Mouse (Mus musculus) MN1 (cell line): Measurements from ENCODE around the gene Adora3.
"Not testable (repeated sequence)": the region's sequence is repeated elsewhere in the genome, so short reads cannot be mapped to it uniquely, and the experiment has no call there.

Source experiments
- DNase-seq: peaks from one replicate; pipeline ENCODE4 v3.0.0-alpha.2; 2016; ENCODE audit warnings: low spot score

Adora3 gene

DNA sequence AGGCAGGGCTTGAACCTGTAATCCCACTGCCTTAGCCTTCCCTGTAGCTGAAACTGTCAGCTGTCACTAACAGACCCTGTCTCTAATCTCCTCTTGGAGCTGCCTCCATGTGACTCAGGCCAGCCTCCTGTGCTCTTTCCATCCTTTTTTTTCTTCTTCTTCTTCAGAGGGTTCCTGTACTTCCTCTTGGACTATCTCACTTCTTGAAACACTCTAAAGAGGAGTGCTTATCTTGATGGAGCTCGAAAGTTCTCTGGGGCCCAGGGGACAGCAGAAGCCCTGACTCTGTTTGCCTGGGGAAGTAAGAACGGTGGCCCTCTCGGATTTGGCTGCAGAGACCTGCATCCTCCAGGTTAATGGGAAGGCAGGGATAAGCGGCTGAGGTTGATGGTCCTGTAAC is 33.6 kb downstream of the Adora3 start:
- DNase-seq = no peak

GRCm38 (mm10) chr3:105904721-105905120 is 34.1 kb downstream of the Adora3 start:
- DNase-seq = no peak

DNA sequence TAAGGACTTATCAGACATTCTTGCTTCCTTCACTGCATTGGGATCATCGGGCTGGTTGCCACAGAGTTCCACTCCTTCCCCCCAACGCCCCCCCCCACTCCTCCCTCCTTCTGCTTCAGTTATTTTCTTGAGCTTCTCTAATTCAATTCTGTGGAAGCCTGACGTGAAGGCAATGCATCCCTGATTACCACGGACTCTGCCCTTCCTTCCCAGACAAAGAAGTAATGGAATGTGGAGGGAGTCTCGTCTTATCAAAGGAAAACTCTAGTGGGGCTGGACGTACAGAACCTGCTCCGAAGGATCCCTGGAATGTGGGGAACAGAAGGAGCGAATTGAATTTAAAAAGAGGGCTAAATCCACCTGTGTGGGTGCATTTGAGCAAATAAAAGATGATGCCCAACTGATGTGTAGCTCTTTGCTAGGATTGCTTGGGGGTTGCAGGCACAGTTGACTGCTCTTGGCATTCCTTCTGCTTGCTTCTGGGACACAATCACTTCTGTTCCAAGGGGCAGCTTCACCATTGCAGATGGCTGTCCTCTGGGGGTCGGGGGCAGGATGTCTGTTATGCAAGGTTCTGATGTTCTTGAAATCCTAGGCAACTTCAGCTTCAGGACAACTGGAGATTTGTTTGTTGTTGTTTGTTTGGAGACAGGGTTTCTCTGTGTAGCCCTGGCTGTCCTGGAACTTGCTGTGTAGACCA is 37.4 kb downstream of the Adora3 start:
- no peak for DNase-seq

GRCm38 (mm10) chr3:105908976-105909375 is 38.3 kb downstream of the Adora3 start:
- no peak for DNase-seq

GRCm38 (mm10) chr3:105910519-105911190 is 40.0 kb downstream of the Adora3 start:
- no peak for DNase-seq

DNA sequence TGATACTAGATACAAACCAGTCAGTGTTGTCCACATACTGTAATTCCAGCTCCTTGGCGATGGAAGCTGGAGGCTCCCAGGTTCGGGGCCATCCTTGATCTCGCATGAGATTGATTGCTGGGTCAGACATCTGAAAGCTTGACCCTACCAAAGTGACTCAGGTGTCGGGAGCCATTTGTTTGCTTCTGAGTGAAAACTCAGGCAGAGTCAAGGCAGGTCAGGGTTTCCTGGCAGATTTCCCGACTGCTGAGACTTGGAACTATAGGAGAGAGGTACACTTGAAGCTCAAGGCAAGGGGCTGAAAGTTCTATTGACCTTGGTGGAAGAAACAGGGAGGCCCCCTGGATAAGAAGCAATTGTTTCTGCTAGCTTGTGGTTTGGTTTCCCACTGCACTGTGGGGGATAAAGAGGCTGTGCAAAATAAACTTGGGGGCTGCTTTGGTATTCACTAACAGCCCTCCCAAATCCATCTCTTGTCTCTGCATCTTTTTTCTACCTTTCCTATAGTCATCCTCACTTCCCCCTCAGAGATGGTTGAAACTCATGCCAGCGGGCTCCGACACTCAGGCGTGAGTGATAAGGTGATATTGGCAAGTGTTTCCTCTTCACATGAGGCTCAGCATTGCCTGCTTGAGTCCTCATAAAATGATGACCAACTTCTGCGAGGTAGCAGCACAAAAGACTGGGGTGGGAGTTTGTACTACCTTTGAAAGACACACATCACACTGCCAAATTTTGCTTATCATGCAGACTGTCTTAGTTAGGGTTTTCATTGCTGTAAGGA is 41.6 kb downstream of the Adora3 start:
- DNase-seq = no peak

DNA sequence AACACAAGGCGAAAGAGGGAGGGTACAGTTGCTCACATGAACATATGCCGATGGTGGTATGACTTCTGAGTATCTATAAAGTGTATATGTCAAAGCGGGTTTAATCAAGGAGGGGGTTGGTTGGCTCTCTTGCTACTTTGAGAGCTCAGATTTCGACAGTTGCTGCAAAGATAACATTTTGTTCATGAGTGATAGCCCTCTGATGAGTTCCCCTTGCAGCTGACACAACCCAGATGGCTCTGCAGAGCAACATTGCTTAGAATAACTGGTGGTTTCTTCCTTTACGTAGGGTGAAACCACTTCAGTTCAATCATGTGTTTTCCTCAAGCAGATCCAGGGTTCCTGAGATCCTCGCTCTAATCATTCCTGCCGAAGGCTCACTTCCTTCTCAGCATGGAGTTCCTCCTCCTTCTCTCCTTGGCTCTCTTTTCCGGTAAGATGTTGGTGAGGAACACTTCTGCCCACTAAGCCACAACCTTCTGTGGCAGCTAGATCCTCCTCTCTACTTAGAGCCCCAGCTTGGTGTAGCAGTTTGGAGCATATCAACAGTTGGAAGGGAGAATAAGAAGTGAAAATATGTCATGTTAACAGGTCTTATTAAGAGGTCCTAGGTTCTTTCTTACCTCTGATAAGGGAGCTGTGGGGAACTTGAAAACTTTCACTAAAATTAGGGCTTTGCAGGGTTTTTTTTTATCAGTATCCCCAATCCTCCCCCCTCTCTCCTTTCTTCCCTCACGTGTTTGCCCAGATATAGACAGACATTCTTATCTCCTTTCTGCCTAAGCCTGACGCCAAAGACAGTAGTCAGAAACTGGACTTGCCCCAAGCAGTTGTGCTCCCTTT is 43.4 kb downstream of the Adora3 start:
- no peak for DNase-seq

GRCm38 (mm10) chr3:105915281-105915680 is 44.6 kb downstream of the Adora3 start:
- no peak for DNase-seq

DNA sequence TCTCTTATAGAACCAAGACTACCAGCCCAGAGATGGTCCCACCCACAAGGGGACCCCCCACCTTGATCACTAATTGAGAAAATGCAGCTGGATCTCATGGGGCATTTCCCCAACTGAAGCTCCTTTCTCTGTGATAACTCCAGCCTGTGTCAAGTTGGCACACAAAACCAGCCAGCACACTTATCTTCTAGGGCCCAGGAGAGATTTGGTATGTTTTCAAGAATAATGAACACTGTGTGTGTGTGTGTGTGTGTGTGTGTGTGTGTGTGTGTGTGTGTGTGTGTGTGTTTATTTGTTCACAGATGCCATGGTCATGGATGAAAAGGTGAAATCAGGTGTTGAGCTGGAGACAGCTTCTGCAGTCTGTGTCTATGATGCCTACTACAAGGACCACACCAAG is 45.8 kb downstream of the Adora3 start:
- DNase-seq = not testable (repeated sequence)

- no peak for DNase-seq
Observed at GRCm38 (mm10) chr3:105917656-105918354, 47.1 kb downstream of the Adora3 start.

- no peak for DNase-seq
Observed at GRCm38 (mm10) chr3:105918355-105918745, 47.7 kb downstream of the Adora3 start.

DNA sequence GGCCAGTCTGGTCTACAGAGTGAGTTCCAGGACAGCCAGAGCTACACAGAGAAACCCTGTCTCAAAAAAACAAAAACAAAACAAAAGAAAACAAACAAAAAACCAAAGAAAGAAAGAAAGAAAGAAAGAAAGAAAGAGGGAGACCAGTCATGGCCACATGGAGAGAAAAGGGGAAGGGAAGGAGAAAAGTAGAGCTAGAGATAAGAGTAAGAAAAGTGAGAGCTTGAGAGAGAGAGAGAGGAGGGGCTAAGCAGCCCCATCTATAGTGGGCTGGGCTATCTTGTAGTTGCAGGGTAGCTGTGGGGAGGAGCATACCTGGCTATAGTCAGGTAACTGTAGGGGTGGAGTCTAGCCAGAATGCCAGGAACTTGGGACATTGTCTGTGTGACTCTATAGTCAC is 50.1 kb downstream of the Adora3 start:
- DNase-seq = not testable (repeated sequence)

GRCm38 (mm10) chr3:105921959-105922358 is 51.3 kb downstream of the Adora3 start:
- DNase-seq = no peak

GRCm38 (mm10) chr3:105924616-105925015 is 54.0 kb downstream of the Adora3 start:
- no peak for DNase-seq

DNA sequence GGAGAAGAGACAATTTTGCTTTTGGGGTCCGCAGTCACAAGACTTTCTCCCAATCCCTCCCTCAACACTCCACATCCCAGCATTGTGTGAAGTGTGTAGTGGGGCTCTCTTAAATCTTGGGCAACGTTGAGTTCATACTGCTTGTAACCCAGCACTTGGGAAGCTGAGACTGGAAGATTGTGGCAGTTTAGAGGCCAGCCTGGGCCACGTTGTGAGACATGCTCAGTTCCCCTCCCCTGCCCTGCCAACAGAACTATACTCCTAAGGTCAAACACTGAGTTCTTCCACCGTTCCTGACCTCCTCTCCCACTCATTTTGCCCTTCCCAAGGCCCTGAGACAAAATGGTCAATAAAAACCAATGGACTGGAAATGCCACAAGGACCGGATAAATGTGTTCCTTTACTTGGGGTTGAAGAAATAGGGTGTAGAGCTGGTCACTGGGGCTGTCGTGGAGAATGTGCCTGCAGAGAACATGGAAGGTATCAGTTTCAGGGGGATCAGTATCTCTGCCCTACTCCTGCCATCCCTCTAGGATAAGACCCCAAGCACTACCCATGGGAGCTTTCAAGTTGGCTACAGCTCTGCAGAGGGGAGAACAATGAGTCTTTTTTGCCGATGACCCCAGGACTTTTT is 57.0 kb downstream of the Adora3 start:
- DNase-seq = no peak

DNA sequence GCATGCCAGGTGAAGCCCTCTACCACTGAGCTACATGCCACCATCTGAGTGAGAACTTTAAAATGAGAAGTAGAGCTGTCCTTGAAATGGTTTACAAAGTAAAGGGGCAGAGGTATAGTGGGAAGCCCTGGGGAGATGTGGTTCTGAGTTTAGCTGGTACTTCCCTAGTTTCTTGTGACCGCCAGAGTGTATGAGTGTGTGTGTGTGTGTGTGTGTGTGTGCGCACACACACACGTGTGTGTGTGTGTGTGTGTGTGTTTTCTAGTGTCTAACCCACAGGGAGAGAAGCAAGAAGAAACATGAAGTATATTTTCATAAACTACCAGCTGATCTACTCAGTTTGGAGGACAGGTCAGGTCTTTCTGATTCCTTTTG is 57.5 kb downstream of the Adora3 start:
- DNase-seq = no peak

- DNase-seq = no peak
Observed at GRCm38 (mm10) chr3:105928781-105929180, 58.1 kb downstream of the Adora3 start.

- no peak for DNase-seq
Observed at GRCm38 (mm10) chr3:105929821-105930220, 59.2 kb downstream of the Adora3 start.

- DNase-seq = no peak
Observed at GRCm38 (mm10) chr3:105931095-105931494, 60.4 kb downstream of the Adora3 start.

- no peak for DNase-seq
Observed at GRCm38 (mm10) chr3:105932240-105933071, 61.8 kb downstream of the Adora3 start, which contains the start of gene I830077J02Rik. Gene I830077J02Rik (minus strand): TSS chr3:105932664.
